Mouse (Mus musculus) olfactory bulb, adult 2 months (tissue): ENCODE data around the gene Gm2888. TPM values are rescaled to one million over a fixed set of nuclear protein-coding genes. Genes with fewer than 3 reads are reported as not detected.
"Not testable (repeated sequence)": the region's sequence is repeated elsewhere in the genome, so short reads cannot be mapped to it uniquely, and the experiment has no call there.

Source experiments
- H3K27ac ChIP-seq: fragments of 200-500 bp; 2 replicates; pipeline ENCODE4 v1.5.1; 2012; ENCODE audit warnings: low read depth, low read length; ENCODE audit not compliant: insufficient read depth
- H3K4me1 ChIP-seq: fragments of 200-500 bp; 2 replicates; pipeline ENCODE4 v1.6.1; 2012; ENCODE audit warnings: low read length; ENCODE audit not compliant: control insufficient read depth, insufficient read depth
- H3K4me3 ChIP-seq: fragments of 200-500 bp; 2 replicates; pipeline ENCODE4 v1.5.1; 2012; ENCODE audit warnings: mild to moderate bottlenecking, low read depth, low read length, moderate library complexity; ENCODE audit not compliant: insufficient read depth
- WGBS: fragments of 180-500 bp; shearing (Covaris S2); methylation state at CpG from one replicate; pipeline ENCODE4 v1.1.7; 2018; 5-methylcytosine and 5-hydroxymethylcytosine counted together
- polyA plus RNA-seq: library from polyadenylated mRNA; stranded (reverse); fragments of >200 nt; gene quantifications from 2 replicates; pipeline ENCODE4 v1.2.4, GENCODE M21; 2012; ENCODE audit warnings: low replicate concordance; ENCODE audit not compliant: missing spikeins, insufficient read depth, insufficient read length

Gene Gm2888
- not detected in 2 replicates for polyA plus RNA-seq

- not testable (repeated sequence) for H3K4me3 ChIP-seq, H3K27ac ChIP-seq, H3K4me1 ChIP-seq
- 81% methylated on average over 3 of the region's 3 CpGs for WGBS
These were observed at the start of gene Gm2888 for GRCm38 (mm10) chr14:3029702-3030101. TSS of gene Gm2888 (plus strand) at chr14:3030002.

- not testable (repeated sequence) for H3K4me1 ChIP-seq, H3K27ac ChIP-seq
- H3K4me3 ChIP-seq = peak within 1 kb of the TSS; percentile 41
- 4% methylated on average over 34 of the region's 40 CpGs for WGBS
These were observed 19.1 kb downstream of the Gm2888 start, which contains the start of gene Gm2897 for GRCm38 (mm10) chr14:3048727-3049512. TSS of gene Gm2897 (plus strand) at chr14:3049285.

- H3K4me3 ChIP-seq = peak overlapping the region; percentile 41
- WGBS = 2% methylated on average over 20 of the region's 20 CpGs
- H3K27ac ChIP-seq, H3K4me1 ChIP-seq: not testable (repeated sequence)
These were observed 19.7 kb downstream of the Gm2888 start for GRCm38 (mm10) chr14:3049513-3049800.

- not testable (repeated sequence) for H3K27ac ChIP-seq, H3K4me3 ChIP-seq, H3K4me1 ChIP-seq
- 14% methylated on average over 7 of the region's 8 CpGs for WGBS
These were observed 20.3 kb downstream of the Gm2888 start for GRCm38 (mm10) chr14:3050087-3050486.

Other genes with a start within 250 kb of the Gm2888 start
- gene Gm2897, start 19.3 kb downstream of the Gm2888 start, polyA plus RNA-seq = not detected in 2 replicates
- not detected in 2 replicates for gene Gm10340, start 104.0 kb downstream of the Gm2888 start, polyA plus RNA-seq
- not detected in 2 replicates for gene Gm5795, start 158.3 kb downstream of the Gm2888 start, polyA plus RNA-seq
- not detected in 2 replicates for gene D830030K20Rik, start 178.5 kb downstream of the Gm2888 start, polyA plus RNA-seq